Mouse (Mus musculus) heart, adult 2 months (tissue): ENCODE results near the gene Clec9a.

ENCODE experiments used
- CTCF ChIP-seq: fragments of 200-600 bp; IDR thresholded peaks from 2 replicates; pipeline ENCODE4 v1.8.1; 2022; ENCODE audit warnings: antibody characterized with exemption, mild to moderate bottlenecking, moderate library complexity
- POLR2A ChIP-seq: fragments of 200-500 bp; IDR thresholded peaks from 2 replicates; pipeline ENCODE4 v1.6.1; 2011; ENCODE audit warnings: mild to moderate bottlenecking, low read depth, low read length, control low read depth; ENCODE audit not compliant: insufficient read depth

DNA sequence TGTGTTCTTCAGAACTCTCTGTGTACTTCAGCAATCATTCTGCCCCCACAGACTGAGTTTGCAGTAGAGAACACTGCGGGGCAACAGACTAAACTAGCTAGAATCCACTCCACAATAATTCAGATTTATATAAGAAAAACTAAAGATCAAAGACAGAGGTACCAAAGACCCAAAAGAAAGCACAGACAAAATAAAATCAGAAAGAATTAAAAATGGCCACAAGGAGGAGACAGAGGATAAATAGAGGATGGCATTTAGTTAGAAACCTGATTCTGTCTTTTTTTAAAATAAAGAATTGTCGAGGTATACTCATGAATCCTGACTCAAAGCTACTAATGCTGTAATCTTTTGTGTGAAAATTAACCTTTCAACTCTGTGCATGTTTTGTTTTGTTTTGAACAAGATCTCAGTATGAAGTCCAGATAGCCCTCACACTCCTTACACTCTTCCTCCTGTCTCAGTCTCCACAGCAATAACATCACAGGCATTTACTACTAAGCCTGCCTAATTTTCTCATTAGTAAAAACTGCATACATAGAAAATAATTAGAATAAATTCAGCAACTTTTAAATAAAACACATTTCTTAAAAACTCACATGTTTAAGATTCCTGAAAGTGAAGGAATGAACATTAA lies 15.5 kb upstream of the Clec9a start:
- TF ChIP-seq POLR2A (no peak), CTCF (peak; percentile 90)
